ENCODE assay signal across 8 mouse cellular contexts in genomic region chr6:127541617-127542374, GRCm38 (mm10). TPM values are rescaled to one million over a fixed set of nuclear protein-coding genes. Genes with fewer than 3 reads are reported as not detected.
A peak's percentile ranks its signal among the peaks of the same experiment; 100 is the strongest.
DNase-seq lines count a peak whose midpoint lies in the region; ATAC-seq and TF ChIP-seq lines count a peak whose summit lies in the region.

No protein-coding gene starts in this region.

- no peak for TF ChIP-seq POLR2A in lung, adult 2 months (IDR thresholded peaks at IDR 0.05; ENCODE audit: borderline replicate concordance, extremely low read depth, low read depth, low read length)

- TF ChIP-seq CTCF in lung, adult 2 months (IDR thresholded peaks at IDR 0.05; ENCODE audit: insufficient read depth, low read length) = no peak

- no peaks in the 10 kb centered on the region for H3K4me1 ChIP-seq in lung, adult 2 months (ENCODE audit: control insufficient read depth, insufficient read depth, low read length)
- no peaks in the 10 kb centered on the region for H3K4me1 ChIP-seq in forebrain, embryonic 14.5 days (ENCODE audit: control insufficient read depth, insufficient read depth, low read length)
- 0 out of 2 replicates have a peak, but pooled peaks cover 3% of the 10 kb centered on the region for H3K4me1 ChIP-seq in hindbrain, embryonic 15.5 days (replicated peaks)
- no peaks in the 10 kb centered on the region for H3K4me1 ChIP-seq in midbrain, embryonic 13.5 days (replicated peaks)

- no peak overlapping the region for H3K9ac ChIP-seq in forebrain, embryonic 14.5 days (ENCODE audit: low read length)
- H3K9ac ChIP-seq in hindbrain, embryonic 15.5 days = no peak overlapping the region
- no peak overlapping the region for H3K9ac ChIP-seq in midbrain, embryonic 13.5 days (replicated peaks)

- no peak overlapping the region for H3K27ac ChIP-seq in forebrain, embryonic 14.5 days (ENCODE audit: low read depth, low read length)
- H3K27ac ChIP-seq in hindbrain, embryonic 15.5 days (replicated peaks) = no peak overlapping the region
- H3K27ac ChIP-seq in midbrain, embryonic 13.5 days = no peak overlapping the region

- H3K4me3 ChIP-seq in lung, adult 2 months (replicated peaks; ENCODE audit: extremely low read depth, low read depth, low read length) = no peak overlapping the region
- no peak overlapping the region for H3K4me3 ChIP-seq in forebrain, embryonic 14.5 days (ENCODE audit: low read depth, low read length)
- no peak overlapping the region for H3K4me3 ChIP-seq in hindbrain, embryonic 15.5 days
- H3K4me3 ChIP-seq in midbrain, embryonic 13.5 days (replicated peaks) = no peak overlapping the region

- peak; percentile 28 to 66 for DNase-seq in lung, adult 18-20 months
- no peak for DNase-seq in lung, adult 2 months
- DNase-seq in c-Kit-positive CD71-negative TER-119-negative erythroid progenitor cells, embryonic 14.5 days (ENCODE audit: low read depth) = peak; percentile 65
- DNase-seq in forebrain, embryonic 14.5 days (ENCODE audit: low spot score) = peak; percentile 92
- DNase-seq in layer of hippocampus, postnatal 36 days = peak; percentile 39 to 54
- DNase-seq in telencephalon, adult 2 months (ENCODE audit: low read depth, low spot score) = peak; percentile 80

- 38% methylated on average over 18 of the region's 18 CpGs for whole genome bisulfite sequencing in lung, adult 2 months
- 41% methylated on average over 18 of the region's 18 CpGs for WGBS in forebrain, embryonic 14.5 days
- 32% methylated on average over 18 of the region's 18 CpGs for WGBS in hindbrain, embryonic 15.5 days
- WGBS in midbrain, embryonic 13.5 days = 34% methylated on average over 18 of the region's 18 CpGs

- no peak overlapping the region for H3K4me2 ChIP-seq in forebrain, embryonic 14.5 days (ENCODE audit: low read length)
- H3K4me2 ChIP-seq in hindbrain, embryonic 15.5 days = no peak overlapping the region
- H3K4me2 ChIP-seq in midbrain, embryonic 13.5 days (replicated peaks) = no peak overlapping the region

- ATAC-seq in forebrain, embryonic 14.5 days = peak; percentile 80
- peak; percentile 83 for ATAC-seq in hindbrain, embryonic 15.5 days (ENCODE audit: low FRiP score, low read depth)
- ATAC-seq in midbrain, embryonic 13.5 days = peak; percentile 77

- H3K36me3 ChIP-seq in forebrain, embryonic 14.5 days (ENCODE audit: control insufficient read depth, insufficient read depth, low read length) = no peaks in the 10 kb centered on the region
- H3K36me3 ChIP-seq in hindbrain, embryonic 15.5 days = no peaks in the 10 kb centered on the region
- H3K36me3 ChIP-seq in midbrain, embryonic 13.5 days = no peaks in the 10 kb centered on the region

- H3K27me3 ChIP-seq in forebrain, embryonic 14.5 days (replicated peaks; ENCODE audit: control insufficient read depth, insufficient read depth, low read length) = no peaks in the 10 kb centered on the region
- no peaks in the 10 kb centered on the region; the same call in 1 of the 2 replicates for H3K27me3 ChIP-seq in hindbrain, embryonic 15.5 days
- H3K27me3 ChIP-seq in midbrain, embryonic 13.5 days = 0 out of 2 replicates have a peak, but pooled peaks cover 3% of the 10 kb centered on the region

- H3K9me3 ChIP-seq in forebrain, embryonic 14.5 days (replicated peaks; ENCODE audit: control insufficient read depth, low read length) = no peaks in the 10 kb centered on the region
- H3K9me3 ChIP-seq in hindbrain, embryonic 15.5 days = no peaks in the 10 kb centered on the region
- H3K9me3 ChIP-seq in midbrain, embryonic 13.5 days = no peaks in the 10 kb centered on the region

RNA-seq across cellular contexts. Expression of gene Cracr2a, which starts 19.3 kb away (rescaled TPM):
- 10.2 and 12.7 TPM in 2 replicates for polyA plus RNA-seq in lung, adult 2 months (2012; rRNA removed)
- polyA plus RNA-seq in forebrain, embryonic 14.5 days (2014; fragmentation: Nextera tagmentation; extraction: Ambion mirVana) = 0.06 and 0.27 TPM in 2 replicates
- polyA plus RNA-seq in hindbrain, embryonic 15.5 days (2015; fragmentation: Nextera tagmentation; extraction: Ambion mirVana) = 0.81 and 0.82 TPM in 2 replicates
- total RNA-seq in layer of hippocampus, postnatal 36 days (2021) = 1 to 10 TPM; 1.8 to 2.6 TPM
- 0.24 and 0.53 TPM in 2 replicates for polyA plus RNA-seq in midbrain, embryonic 13.5 days (2015; fragmentation: Nextera tagmentation; extraction: Ambion mirVana)
